Mouse (Mus musculus) intestine, postnatal 0 days (tissue): ENCODE measurements at regions not wholly inside any gene's neighbourhood (a gene's known extent, or its start where the extent isn't known, plus 50 kb on each side); places are given as distances from the start of the nearest gene placed in this dataset.

Experiments
- ATAC-seq: fragments of 200-750 bp; cut with Nextera tagmentation; 2 replicates; pipeline ENCODE4 v1.8.0; 2017; ENCODE audit warnings: mild to moderate bottlenecking, moderate TSS enrichment, moderate library complexity
- H3K27ac ChIP-seq: fragments of 300-500 bp; sonication (generic); 2 replicates; pipeline ENCODE4 v1.5.1; 2014; ENCODE audit warnings: mild to moderate bottlenecking, low read depth, low read length, moderate library complexity
- H3K27me3 ChIP-seq: fragments of 300-500 bp; sonication (generic); replicated peaks from 2 replicates; pipeline ENCODE4 v1.6.1; 2014; ENCODE audit warnings: low read length, mixed read lengths; ENCODE audit not compliant: control insufficient read depth, insufficient read depth
- H3K36me3 ChIP-seq: fragments of 300-500 bp; sonication (generic); 2 replicates; pipeline ENCODE4 v1.6.1; 2014; ENCODE audit warnings: mild to moderate bottlenecking, moderate library complexity; ENCODE audit not compliant: control insufficient read depth, insufficient read depth
- H3K4me1 ChIP-seq: fragments of 300-500 bp; sonication (generic); replicated peaks from 2 replicates; pipeline ENCODE4 v1.6.1; 2014; ENCODE audit warnings: antibody characterized with exemption, low read length, mixed read lengths; ENCODE audit not compliant: control insufficient read depth, insufficient read depth
- H3K4me2 ChIP-seq: fragments of 300-500 bp; sonication (generic); replicated peaks from 2 replicates; pipeline ENCODE4 v1.6.1; 2014; ENCODE audit warnings: low read depth, mild to moderate bottlenecking, moderate library complexity
- H3K4me3 ChIP-seq: fragments of 300-500 bp; sonication (generic); 2 replicates; pipeline ENCODE4 v1.5.1; 2014; ENCODE audit warnings: low read depth, low read length
- H3K9ac ChIP-seq: fragments of 300-500 bp; sonication (generic); 2 replicates; pipeline ENCODE4 v1.6.1; 2014; ENCODE audit warnings: mild to moderate bottlenecking, low read depth, low read length
- H3K9me3 ChIP-seq: fragments of 300-500 bp; sonication (generic); 2 replicates; pipeline ENCODE4 v1.6.1; 2016; ENCODE audit warnings: mixed run types; ENCODE audit not compliant: control insufficient read depth
- CTCF ChIP-seq: sonication (generic); IDR thresholded peaks from 2 replicates; pipeline ENCODE4 v1.5.1; 2016; ENCODE audit warnings: low read depth, mild to moderate bottlenecking, control low read depth, antibody characterized with exemption, moderate library complexity
- WGBS: fragments of 180-500 bp; shearing (Covaris S2); extraction: QIAGEN DNeasy Blood & Tissue Kit; methylation state at CpG from one replicate; pipeline ENCODE4 v1.1.7; 2014; 5-methylcytosine and 5-hydroxymethylcytosine counted together

- Histone ChIP-seq H3K9ac (no peak overlapping the region), H3K36me3 (no peaks in the 10 kb centered on the region), H3K4me2 (no peak overlapping the region), H3K27ac (no peak overlapping the region), H3K4me1 (no peaks in the 10 kb centered on the region), H3K4me3 (no peak overlapping the region), H3K9me3 (no peaks in the 10 kb centered on the region), H3K27me3 (no peaks in the 10 kb centered on the region)
- WGBS, result 80% methylated on average over 14 of the region's 14 CpGs
- no peak for ATAC-seq
- TF ChIP-seq CTCF, result peak; percentile 42
Measured at GRCm38 (mm10) chr15:63006471-63007228, 838.3 kb downstream of the Gsdmc2 start.

GRCm38 (mm10) chr15:62994691-62995090 lies 850.3 kb downstream of the Gsdmc2 start:
- WGBS, result 85% methylated on average over 2 of the region's 2 CpGs
- no peak for TF ChIP-seq CTCF

GRCm38 (mm10) chr15:62986871-62987270 lies 858.1 kb downstream of the Gsdmc2 start:
- no peak overlapping the region for H3K4me3 ChIP-seq
- no peaks in the 10 kb centered on the region for H3K36me3 ChIP-seq
- no peak overlapping the region for H3K9ac ChIP-seq
- WGBS, result 66% methylated on average over 4 of the region's 4 CpGs
- no peaks in the 10 kb centered on the region for H3K4me1 ChIP-seq
- H3K9me3 ChIP-seq, result no peaks in the 10 kb centered on the region
- ATAC-seq, result no peak
- no peak overlapping the region for H3K27ac ChIP-seq
- no peak overlapping the region for H3K4me2 ChIP-seq
- TF ChIP-seq CTCF, result no peak
- no peaks in the 10 kb centered on the region for H3K27me3 ChIP-seq

More at GRCm38 (mm10) chr15:62994691-62995090, 850.3 kb downstream of the Gsdmc2 start:
- H3K4me2 ChIP-seq, result no peak overlapping the region
- no peak overlapping the region for H3K27ac ChIP-seq
- no peak overlapping the region for H3K9ac ChIP-seq
- no peak for ATAC-seq
- no peak overlapping the region for H3K4me3 ChIP-seq
- no peaks in the 10 kb centered on the region for H3K27me3 ChIP-seq
- H3K4me1 ChIP-seq, result no peaks in the 10 kb centered on the region
- no peaks in the 10 kb centered on the region for H3K36me3 ChIP-seq
- no peaks in the 10 kb centered on the region for H3K9me3 ChIP-seq

GRCm38 (mm10) chr15:62986147-62986546 lies 858.8 kb downstream of the Gsdmc2 start:
- no peaks in the 10 kb centered on the region for H3K9me3 ChIP-seq
- H3K36me3 ChIP-seq, result no peaks in the 10 kb centered on the region
- TF ChIP-seq CTCF, result no peak
- H3K4me1 ChIP-seq, result no peaks in the 10 kb centered on the region
- 70% methylated on average over 7 of the region's 7 CpGs for WGBS
- no peak overlapping the region for H3K27ac ChIP-seq
- no peak overlapping the region for H3K9ac ChIP-seq
- no peak for ATAC-seq
- H3K4me3 ChIP-seq, result no peak overlapping the region
- H3K27me3 ChIP-seq, result no peaks in the 10 kb centered on the region
- H3K4me2 ChIP-seq, result no peak overlapping the region

GRCm38 (mm10) chr15:62970566-62970965 lies 874.4 kb downstream of the Gsdmc2 start:
- WGBS, result 71% methylated on average over 2 of the region's 2 CpGs
- Histone ChIP-seq H3K36me3 (no peaks in the 10 kb centered on the region), H3K9ac (no peak overlapping the region), H3K4me3 (no peak overlapping the region), H3K4me1 (no peaks in the 10 kb centered on the region), H3K27me3 (no peaks in the 10 kb centered on the region), H3K4me2 (no peak overlapping the region), H3K27ac (no peak overlapping the region), H3K9me3 (no peaks in the 10 kb centered on the region)
- no peak for ATAC-seq
- TF ChIP-seq CTCF, result no peak

- H3K9me3 ChIP-seq, result no peaks in the 10 kb centered on the region
- H3K4me1 ChIP-seq, result no peaks in the 10 kb centered on the region
- TF ChIP-seq CTCF, result no peak
- 65% methylated on average over 5 of the region's 5 CpGs for WGBS
- H3K4me2 ChIP-seq, result no peak overlapping the region
- ATAC-seq, result no peak
- no peaks in the 10 kb centered on the region for H3K36me3 ChIP-seq
- H3K4me3 ChIP-seq, result no peak overlapping the region
- no peak overlapping the region for H3K27ac ChIP-seq
- no peaks in the 10 kb centered on the region for H3K27me3 ChIP-seq
- H3K9ac ChIP-seq, result no peak overlapping the region
Measured at GRCm38 (mm10) chr15:62962681-62963080, 882.3 kb downstream of the Gsdmc2 start.
